Mouse (Mus musculus): ENCODE results near the gene Gsdma.
"Not testable (repeated sequence)": the region's sequence is repeated elsewhere in the genome, so short reads cannot be mapped to it uniquely, and the experiment has no call there.

Gene Gsdma

DNA sequence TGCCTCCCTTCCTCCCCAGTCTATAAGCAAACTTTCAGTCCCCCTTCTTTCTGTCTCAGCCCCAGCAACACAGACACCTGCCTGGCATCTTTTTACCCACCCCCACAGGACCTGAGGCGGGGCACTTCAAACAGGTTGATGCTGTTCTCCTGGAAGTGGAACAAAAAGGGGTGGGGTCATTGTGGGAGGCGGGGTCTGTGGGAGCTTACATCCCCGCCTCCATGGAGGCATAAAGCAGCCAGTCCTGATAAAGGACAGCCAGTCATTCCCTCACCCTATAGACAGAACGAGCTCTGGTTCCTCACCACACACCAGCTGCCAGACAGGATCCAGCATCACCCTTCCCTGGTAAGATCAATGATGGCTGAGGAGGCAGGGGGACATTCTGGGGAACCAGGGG lies at the start of gene Gsdma:
Gene Gsdma (plus strand): TSS at position 261 of the 400 bp plus-strand sequence.
- ATAC-seq (ENCODE audit: low TSS enrichment) = no peak

GRCm38 (mm10) chr11:98620791-98621190 lies 43.4 kb upstream of the Gsdma start:
- no peak for ATAC-seq (ENCODE audit: low TSS enrichment)

- ATAC-seq (ENCODE audit: low TSS enrichment) = not testable (repeated sequence)
Observed at GRCm38 (mm10) chr11:98623981-98624380, 40.2 kb upstream of the Gsdma start.

- not testable (repeated sequence) for ATAC-seq (ENCODE audit: low TSS enrichment)
Observed at GRCm38 (mm10) chr11:98624381-98624780, 39.8 kb upstream of the Gsdma start.

GRCm38 (mm10) chr11:98625611-98626410 lies 38.3 kb upstream of the Gsdma start, which contains the start of the genes Gm12355 and Gsdma3:
Gm12355 (minus strand) TSS chr11:98625661.
Gsdma3 (plus strand) TSS chr11:98626360.
- ATAC-seq (ENCODE audit: low TSS enrichment) = no peak

DNA sequence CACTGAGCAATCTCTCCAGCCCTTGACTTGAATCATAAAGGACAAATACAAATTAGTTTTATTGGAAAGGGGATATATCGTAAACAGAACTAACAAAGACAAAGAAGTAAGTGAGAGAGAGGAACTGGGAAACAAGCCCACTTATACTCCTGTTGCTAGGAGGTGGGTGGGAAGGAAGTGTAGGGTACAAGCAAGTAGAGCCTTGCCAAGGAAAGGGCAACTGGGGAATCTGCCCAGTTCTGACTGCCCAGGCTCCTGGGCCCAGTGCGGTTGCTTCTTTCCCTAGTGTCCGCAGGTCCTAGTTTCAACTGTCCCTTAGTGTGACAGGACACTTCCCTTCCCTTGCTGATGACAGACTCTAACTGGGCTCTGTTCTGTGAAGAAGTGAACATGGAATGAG lies 35.4 kb upstream of the Gsdma start:
- no peak for ATAC-seq (ENCODE audit: low TSS enrichment)

DNA sequence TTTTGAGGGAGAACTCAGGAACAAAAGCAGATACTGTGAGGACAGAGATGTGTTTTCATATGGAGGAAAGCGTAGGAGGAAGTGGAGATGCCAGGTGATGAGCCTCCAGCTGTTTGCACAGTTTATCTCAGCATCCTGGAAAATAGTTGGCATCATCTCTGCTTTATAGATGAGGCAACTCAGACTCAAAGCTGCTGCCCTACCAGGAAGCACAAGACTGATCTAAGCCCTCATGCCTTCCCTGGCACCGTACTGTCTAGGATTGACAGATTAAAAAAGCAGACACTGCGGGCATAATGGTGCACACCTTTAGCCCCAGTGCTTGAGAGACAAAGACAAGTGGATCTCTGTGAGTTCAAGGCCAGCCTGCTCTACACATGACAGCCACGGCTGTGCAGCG lies 33.5 kb upstream of the Gsdma start:
- ATAC-seq (ENCODE audit: low TSS enrichment) = no peak

GRCm38 (mm10) chr11:98635312-98635970 lies 28.7 kb upstream of the Gsdma start:
- ATAC-seq (ENCODE audit: low TSS enrichment) = peak; percentile 69; the same call in 1 of the 2 replicates

- ATAC-seq (ENCODE audit: low TSS enrichment) = no peak
Observed at GRCm38 (mm10) chr11:98637501-98637900, 26.6 kb upstream of the Gsdma start.

- no peak for ATAC-seq (ENCODE audit: low TSS enrichment)
Observed at GRCm38 (mm10) chr11:98640091-98640490, 24.1 kb upstream of the Gsdma start.

- no peak for ATAC-seq (ENCODE audit: low TSS enrichment)
Observed at GRCm38 (mm10) chr11:98644757-98645156, 19.4 kb upstream of the Gsdma start.

- no peak for ATAC-seq (ENCODE audit: low TSS enrichment)
Observed at GRCm38 (mm10) chr11:98645946-98646345, 18.2 kb upstream of the Gsdma start.

DNA sequence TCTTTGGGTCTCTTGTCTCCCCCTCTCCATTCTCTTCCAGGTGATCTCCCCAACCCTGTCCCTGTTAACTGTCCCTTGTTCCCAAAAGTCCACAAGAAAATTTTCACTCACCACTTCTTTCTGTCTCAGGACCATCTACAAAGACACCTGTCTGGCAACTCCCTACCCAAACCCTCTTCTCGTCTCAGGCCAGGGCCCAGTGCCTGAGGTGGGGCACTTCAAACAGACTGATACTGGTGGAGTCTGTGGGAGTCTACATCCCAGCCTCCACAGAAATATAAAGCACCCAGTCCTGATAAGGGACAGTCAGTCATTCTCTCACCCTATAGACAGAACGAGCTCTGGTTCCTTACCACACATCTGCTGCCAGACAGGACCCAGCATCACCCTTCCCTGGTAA lies 17.7 kb upstream of the Gsdma start, which contains the start of gene Gsdma2:
Gene Gsdma2 (plus strand): TSS at position 301 of the 400 bp plus-strand sequence.
- ATAC-seq (ENCODE audit: low TSS enrichment) = no peak

- not testable (repeated sequence) for ATAC-seq (ENCODE audit: low TSS enrichment)
Observed at GRCm38 (mm10) chr11:98655076-98655475, 9.1 kb upstream of the Gsdma start.

DNA sequence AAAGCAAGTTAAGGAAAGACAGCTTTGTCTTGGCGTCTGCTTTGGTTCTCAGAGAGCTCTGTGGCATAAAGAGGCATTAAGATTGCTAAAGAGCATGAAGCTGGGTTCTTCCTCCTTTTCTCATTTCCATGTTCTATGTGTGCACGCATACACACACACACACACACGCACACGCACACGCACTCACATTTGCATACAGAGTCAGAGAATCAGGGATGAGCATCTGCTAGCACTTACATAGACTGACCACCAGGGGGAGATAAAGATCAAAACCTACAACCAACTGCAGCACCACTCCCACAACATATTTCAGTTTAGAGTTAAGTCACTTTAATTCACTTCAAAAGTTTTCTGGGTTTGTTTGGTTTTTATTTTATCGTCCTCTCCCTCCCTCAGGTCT lies 3.6 kb upstream of the Gsdma start:
- ATAC-seq (ENCODE audit: low TSS enrichment) = peak; percentile 83

- ATAC-seq (ENCODE audit: low TSS enrichment) = no peak
Observed at GRCm38 (mm10) chr11:98668984-98669383, 4.8 kb downstream of the Gsdma start.

GRCm38 (mm10) chr11:98671284-98671815 lies 7.2 kb downstream of the Gsdma start:
- ATAC-seq (ENCODE audit: low TSS enrichment) = no peak

GRCm38 (mm10) chr11:98671857-98672256 lies 7.7 kb downstream of the Gsdma start:
- ATAC-seq (ENCODE audit: low TSS enrichment) = no peak

- no peak for ATAC-seq (ENCODE audit: low TSS enrichment)
Observed at GRCm38 (mm10) chr11:98672482-98672881, 8.3 kb downstream of the Gsdma start.

- peak; percentile 85 for ATAC-seq (ENCODE audit: low TSS enrichment)
Observed at GRCm38 (mm10) chr11:98673136-98673535, 9.0 kb downstream of the Gsdma start.

- no peak for ATAC-seq (ENCODE audit: low TSS enrichment)
Observed at GRCm38 (mm10) chr11:98675829-98676363, 11.7 kb downstream of the Gsdma start.

GRCm38 (mm10) chr11:98680023-98680422 lies 15.9 kb downstream of the Gsdma start:
- ATAC-seq (ENCODE audit: low TSS enrichment) = no peak
